Comparison of ENCODE assay signal across 8 mouse cellular contexts in the genomic region with DNA sequence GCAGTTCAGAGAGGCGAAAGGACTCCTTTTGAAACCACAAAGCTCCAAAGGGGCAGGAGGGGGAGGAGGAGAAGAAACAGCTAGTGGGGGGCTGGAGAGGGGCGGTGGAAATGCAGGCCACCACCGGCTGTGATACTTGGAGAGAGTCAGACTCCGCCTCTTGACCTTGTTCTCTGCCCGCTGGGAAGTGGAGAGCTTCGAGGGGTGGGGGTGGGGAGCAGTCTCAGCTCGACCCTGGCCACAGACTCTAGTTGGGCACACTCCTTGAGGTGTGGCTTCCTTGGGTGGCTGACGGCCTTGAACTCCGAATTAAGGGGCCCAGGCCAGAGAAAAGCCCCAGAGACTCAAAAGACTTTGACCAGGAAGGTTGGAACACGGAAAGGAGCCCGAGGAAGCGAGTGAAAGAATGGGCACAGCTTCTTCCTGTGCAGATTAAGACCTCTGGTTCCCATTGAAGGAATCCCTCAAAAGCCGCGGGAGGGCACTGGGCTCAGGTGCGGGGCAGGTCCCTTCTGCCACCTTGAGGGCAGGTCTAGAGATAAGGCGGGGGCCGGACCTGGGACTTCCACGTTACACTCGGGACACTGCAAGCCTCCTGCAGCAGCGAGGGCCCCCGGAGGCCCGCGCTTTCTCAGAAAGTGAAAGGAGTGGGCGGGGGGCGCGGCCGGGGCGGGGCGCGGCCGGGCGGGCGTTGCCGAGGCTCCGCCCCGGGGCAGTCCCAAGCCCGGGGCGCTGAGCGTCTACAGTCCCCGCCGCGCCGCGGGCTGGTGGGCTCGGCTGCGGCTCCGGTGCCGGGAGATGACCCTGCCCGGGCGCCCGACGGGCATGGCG. TPM values are rescaled to one million over a fixed set of nuclear protein-coding genes. Genes with fewer than 3 reads are reported as not detected.
DNase-seq lines count a peak whose midpoint lies in the region; ATAC-seq lines count a peak whose summit lies in the region.

Gene Itpka, plus strand, starts transcription at position 757 of the 831 bp plus-strand sequence.

- H3K36me3 ChIP-seq in midbrain, embryonic 16.5 days (ENCODE audit: control insufficient read depth, insufficient read depth, low read length) = no peaks in the 10 kb centered on the region
- H3K36me3 ChIP-seq in stomach, embryonic 14.5 days (ENCODE audit: control insufficient read depth, insufficient read depth, low read length) = no peaks in the 10 kb centered on the region

- peak within 1 kb of the TSS; percentile 90 for H3K4me2 ChIP-seq in midbrain, embryonic 16.5 days (ENCODE audit: low read length)
- H3K4me2 ChIP-seq in stomach, embryonic 14.5 days (replicated peaks; ENCODE audit: low read depth, low read length) = peak within 1 kb of the TSS; percentile 100

- DNase-seq in heart, adult 11 months = peak; percentile 97
- no peak for DNase-seq in heart, postnatal 25 days (ENCODE audit: low spot score)
- peak; percentile 58 for DNase-seq in c-Kit-positive CD71-positive TER-119-negative erythroid progenitor cells, embryonic 14.5 days (ENCODE audit: low read depth)
- DNase-seq in heart, adult 18-20 months = peak; percentile 54 to 72
- peak; percentile 65 for DNase-seq in kidney, adult 18-20 months
- DNase-seq in liver = peak; percentile 82

- under 1% methylated on average over 53 of the region's 53 CpGs for WGBS in midbrain, embryonic 16.5 days
- WGBS in stomach, embryonic 14.5 days = 2% methylated on average over 27 of the region's 53 CpGs

- H3K4me1 ChIP-seq in midbrain, embryonic 16.5 days (ENCODE audit: control insufficient read depth, insufficient read depth, low read length) = peaks cover 22% of the 10 kb centered on the region
- H3K4me1 ChIP-seq in stomach, embryonic 14.5 days (ENCODE audit: control insufficient read depth, insufficient read depth, low read length) = peaks cover 27% of the 10 kb centered on the region; the same call in 1 of the 2 replicates

- no peaks in the 10 kb centered on the region for H3K9me3 ChIP-seq in midbrain, embryonic 16.5 days (replicated peaks; ENCODE audit: control insufficient read depth, low read length, poor library complexity, severe bottlenecking)
- H3K9me3 ChIP-seq in stomach, embryonic 14.5 days (ENCODE audit: control insufficient read depth, low read depth, low read length) = no peaks in the 10 kb centered on the region

- peaks cover 35% of the 10 kb centered on the region for H3K27me3 ChIP-seq in midbrain, embryonic 16.5 days (ENCODE audit: control insufficient read depth, insufficient read depth, low read depth, low read length)
- H3K27me3 ChIP-seq in stomach, embryonic 14.5 days (ENCODE audit: control insufficient read depth, insufficient read depth, low read length) = peaks cover 10% of the 10 kb centered on the region

- peak within 1 kb of the TSS; percentile 55 for H3K9ac ChIP-seq in midbrain, embryonic 16.5 days (ENCODE audit: low read depth, low read length)
- H3K9ac ChIP-seq in stomach, embryonic 14.5 days (replicated peaks; ENCODE audit: low read depth, low read length) = peak within 1 kb of the TSS; percentile 39

- peak; percentile 49 for ATAC-seq in midbrain, embryonic 16.5 days
- ATAC-seq in stomach, embryonic 14.5 days (ENCODE audit: insufficient number of reproducible peaks, insufficient read depth, low FRiP score, low read depth) = peak; percentile 72

- H3K27ac ChIP-seq in midbrain, embryonic 16.5 days (ENCODE audit: low read length) = no peak within 1 kb of the TSS
- H3K27ac ChIP-seq in stomach, embryonic 14.5 days (ENCODE audit: low read length) = peak within 1 kb of the TSS; percentile 93

- H3K4me3 ChIP-seq in midbrain, embryonic 16.5 days (ENCODE audit: low read depth, low read length) = peak within 1 kb of the TSS; percentile 51
- peak within 1 kb of the TSS; percentile 58 for H3K4me3 ChIP-seq in stomach, embryonic 14.5 days (ENCODE audit: low read depth, low read length)

- intact Hi-C loops in heart, postnatal 25 days (cut with DNase I) = no loop called here

RNA-seq across cellular contexts. Expression of gene Itpka, which starts in this region (rescaled TPM):
- under 1 TPM; 0.57 to 0.78 TPM for total RNA-seq in heart, postnatal 25 days (2021)
- total RNA-seq in heart, adult 18-20 months (2021) = under 1 TPM; 0.42 to 0.98 TPM
- 0.19 TPM in 2 replicates for polyA plus RNA-seq in midbrain, embryonic 16.5 days (2015; fragmentation: Nextera tagmentation; extraction: Ambion mirVana)
- polyA plus RNA-seq in stomach, embryonic 14.5 days (2014; fragmentation: Nextera tagmentation; extraction: Ambion mirVana) = 10.5 and 12.1 TPM in 2 replicates

Comparison
In these comparisons a context has a peak if more than half of its experiments do, and no peak if none do; other contexts are left out.
1. Peak in DNase-seq in heart, adult 18-20 months; RNA of the gene not detected or under 1 TPM.
2. Peak in ATAC-seq, H3K4me3 ChIP-seq, H3K9ac ChIP-seq and H3K4me2 ChIP-seq in midbrain, embryonic 16.5 days; RNA of the gene not detected or under 1 TPM.